8 mouse cellular contexts compared by ENCODE assay signal in genomic region chr6:4748506-4748961, GRCm38 (mm10). TPM values are rescaled to one million over a fixed set of nuclear protein-coding genes. Genes with fewer than 3 reads are reported as not detected.
DNase-seq lines count a peak whose midpoint lies in the region; ATAC-seq and TF ChIP-seq lines count a peak whose summit lies in the region.

No protein-coding gene starts in this region.

- peak overlapping the region; percentile 68 for H3K4me2 ChIP-seq in liver, embryonic 11.5 days

- no peak for DNase-seq in thymus, adult 2 months
- DNase-seq in thymus, postnatal 36 days, result no peak
- peak; percentile 15 for DNase-seq in heart, postnatal 36 days
- DNase-seq in liver, embryonic 11.5 days (ENCODE audit: low spot score), result peak; percentile 55
- no peak for DNase-seq in left cerebral cortex, adult 11 months (ENCODE audit: low spot score)

- H3K9ac ChIP-seq in liver, embryonic 11.5 days (ENCODE audit: low read depth, low read length), result peak overlapping the region; percentile 48

- H3K36me3 ChIP-seq in erythroblast, embryonic 14.5 days (ENCODE audit: control insufficient read depth), result no peaks in the 10 kb centered on the region
- H3K36me3 ChIP-seq in thymus, adult 2 months (ENCODE audit: control insufficient read depth, insufficient read depth, low read length), result no peaks in the 10 kb centered on the region
- no peaks in the 10 kb centered on the region for H3K36me3 ChIP-seq in liver, embryonic 11.5 days (ENCODE audit: control insufficient read depth, insufficient read depth, low read length)

- intact Hi-C loops in heart, postnatal 36 days (cut with DNase I), result loop anchor here (5.0 to 10.0 kb wide), 5 partner anchors 146 to 644 kb away; partner anchors contain the start of genes Casd1 and Pon2

- no peak overlapping the region for H3K27ac ChIP-seq in thymus, adult 2 months (ENCODE audit: control insufficient read depth, insufficient read depth, low read length)
- H3K27ac ChIP-seq in liver, embryonic 11.5 days (ENCODE audit: low read depth, low read length), result peak overlapping the region; percentile 76
- no peak overlapping the region for H3K27ac ChIP-seq in olfactory bulb, adult 2 months (ENCODE audit: insufficient read depth, low read depth, low read length)

- H3K27me3 ChIP-seq in erythroblast, embryonic 14.5 days (ENCODE audit: control insufficient read depth), result peaks cover 35% of the 10 kb centered on the region
- H3K27me3 ChIP-seq in thymus, adult 2 months (ENCODE audit: control insufficient read depth, insufficient read depth, low read length), result no peaks in the 10 kb centered on the region
- no peaks in the 10 kb centered on the region for H3K27me3 ChIP-seq in liver, embryonic 11.5 days (replicated peaks; ENCODE audit: control insufficient read depth, insufficient read depth, low read length)

- peak overlapping the region; percentile 53 for H3K4me3 ChIP-seq in erythroblast, embryonic 14.5 days (replicated peaks)
- H3K4me3 ChIP-seq in thymus, adult 2 months (ENCODE audit: control insufficient read depth, insufficient read depth, low read length), result peak overlapping the region; percentile 0; the same call in 1 of the 2 replicates
- peak overlapping the region; percentile 53 for H3K4me3 ChIP-seq in liver, embryonic 11.5 days (ENCODE audit: low read depth, low read length)
- H3K4me3 ChIP-seq in olfactory bulb, adult 2 months (ENCODE audit: insufficient read depth, low read depth, low read length), result peak overlapping the region; percentile 54

- 54% methylated on average over 15 of the region's 15 CpGs for WGBS in thymus, adult 2 months
- 48% methylated on average over 15 of the region's 15 CpGs for WGBS in liver, embryonic 11.5 days
- WGBS in olfactory bulb, adult 2 months, result 51% methylated on average over 15 of the region's 15 CpGs

- no peak for TF ChIP-seq POLR2A in thymus, adult 2 months (IDR thresholded peaks at IDR 0.05; ENCODE audit: control insufficient read depth, extremely low read depth, insufficient read depth, low read length, poor library complexity)
- no peak for TF ChIP-seq POLR2A in olfactory bulb, adult 2 months (IDR thresholded peaks at IDR 0.05; ENCODE audit: insufficient read depth, low read depth, low read length)

- peaks cover 23% of the 10 kb centered on the region for H3K4me1 ChIP-seq in erythroblast, embryonic 14.5 days (ENCODE audit: control insufficient read depth)
- peaks cover 8% of the 10 kb centered on the region; the same call in 1 of the 2 replicates for H3K4me1 ChIP-seq in thymus, adult 2 months (replicated peaks; ENCODE audit: control insufficient read depth, insufficient read depth, low read length)
- no peaks in the 10 kb centered on the region; the same call in 1 of the 2 replicates for H3K4me1 ChIP-seq in liver, embryonic 11.5 days (replicated peaks; ENCODE audit: control insufficient read depth, insufficient read depth, low read length)
- peaks cover 4% of the 10 kb centered on the region; the same call in 1 of the 2 replicates for H3K4me1 ChIP-seq in olfactory bulb, adult 2 months (ENCODE audit: control insufficient read depth, insufficient read depth, low read length)

- TF ChIP-seq CTCF in thymus, adult 2 months (IDR thresholded peaks at IDR 0.05; ENCODE audit: borderline replicate concordance, control insufficient read depth, extremely low read depth, insufficient read depth, low read length, poor library complexity), result no peak
- TF ChIP-seq CTCF in olfactory bulb, adult 2 months (IDR thresholded peaks at IDR 0.05; ENCODE audit: insufficient read depth, low read depth, low read length), result no peak

- no peak for ATAC-seq in erythroblast, adult 5-6 weeks (replicated peaks; ENCODE audit: low FRiP score, poor library complexity, severe bottlenecking)
- ATAC-seq in liver, embryonic 11.5 days (replicated peaks; ENCODE audit: low FRiP score), result peak; percentile 16

- peaks cover 18% of the 10 kb centered on the region for H3K9me3 ChIP-seq in erythroblast, embryonic 14.5 days (ENCODE audit: control insufficient read depth, low read length)
- peaks cover 9% of the 10 kb centered on the region; the same call in 1 of the 2 replicates for H3K9me3 ChIP-seq in liver, embryonic 11.5 days (ENCODE audit: control insufficient read depth, low read length)

RNA-seq across cellular contexts. Expression of gene Peg10, which starts 1.4 kb away (rescaled TPM):
- under 0.01 TPM in 1 of 2 replicates, not detected in the other for polyA plus RNA-seq in erythroblast, embryonic 14.5 days (2012)
- total RNA-seq in erythroblast, adult 5-6 weeks (2015; ENCODE audit: low replicate concordance), result 0.19 and 0.42 TPM in 2 replicates
- total RNA-seq in erythroblast, adult 5-6 weeks (2017; ENCODE audit: low replicate concordance), result not detected in 2 replicates
- polyA plus RNA-seq in thymus, adult 2 months (2012; rRNA removed), result 0.32 TPM in 2 replicates
- 1 to 10 TPM; 1.1 to 1.2 TPM for total RNA-seq in heart, postnatal 36 days (2021)
- polyA plus RNA-seq in liver, embryonic 11.5 days (2014; fragmentation: Nextera tagmentation; extraction: Ambion mirVana), result 18.5 and 19.1 TPM in 2 replicates
- polyA plus RNA-seq in olfactory bulb, adult 2 months (2012; ENCODE audit: insufficient read depth, insufficient read length, low replicate concordance, missing spikeins), result not detected in 2 replicates

RNA-seq across cellular contexts. Expression of gene Sgce, which starts 1.5 kb away (rescaled TPM):
- not detected in 2 replicates for polyA plus RNA-seq in erythroblast, embryonic 14.5 days (2012)
- not detected in 2 replicates for total RNA-seq in erythroblast, adult 5-6 weeks (2015; ENCODE audit: low replicate concordance)
- total RNA-seq in erythroblast, adult 5-6 weeks (2017; ENCODE audit: low replicate concordance), result 0.42 and 2.0 TPM in 2 replicates
- polyA plus RNA-seq in thymus, adult 2 months (2012; rRNA removed), result 1.6 and 2.7 TPM in 2 replicates
- 10 to 100 TPM; 20.8 to 22.5 TPM for total RNA-seq in heart, postnatal 36 days (2021)
- polyA plus RNA-seq in liver, embryonic 11.5 days (2014; fragmentation: Nextera tagmentation; extraction: Ambion mirVana), result 24.0 and 24.7 TPM in 2 replicates
- polyA plus RNA-seq in olfactory bulb, adult 2 months (2012; ENCODE audit: insufficient read depth, insufficient read length, low replicate concordance, missing spikeins), result not detected in 2 replicates

Comparison
In these comparisons a context has a peak if more than half of its experiments do, and no peak if none do; other contexts are left out.
1. H3K4me3 ChIP-seq: peak in every context shown above with its lines; median percentile 54 in olfactory bulb, adult 2 months; 53 in erythroblast, embryonic 14.5 days; 53 in liver, embryonic 11.5 days; 0 in thymus, adult 2 months.
2. DNase-seq: peak in heart, postnatal 36 days (2 of 2) and liver, embryonic 11.5 days (single experiment); none in thymus, adult 2 months (single experiment), thymus, postnatal 36 days (0 of 2) and left cerebral cortex, adult 11 months (single experiment).
3. RNA of gene Peg10, which starts 1.4 kb away (polyA plus RNA-seq): 18.5 to 19.1 TPM in liver, embryonic 11.5 days; 0.32 TPM in thymus, adult 2 months, under 0.01 TPM in erythroblast, embryonic 14.5 days and not detected in olfactory bulb, adult 2 months; every median in the first group is over 10 times any median in the second.